In the genomic region with DNA sequence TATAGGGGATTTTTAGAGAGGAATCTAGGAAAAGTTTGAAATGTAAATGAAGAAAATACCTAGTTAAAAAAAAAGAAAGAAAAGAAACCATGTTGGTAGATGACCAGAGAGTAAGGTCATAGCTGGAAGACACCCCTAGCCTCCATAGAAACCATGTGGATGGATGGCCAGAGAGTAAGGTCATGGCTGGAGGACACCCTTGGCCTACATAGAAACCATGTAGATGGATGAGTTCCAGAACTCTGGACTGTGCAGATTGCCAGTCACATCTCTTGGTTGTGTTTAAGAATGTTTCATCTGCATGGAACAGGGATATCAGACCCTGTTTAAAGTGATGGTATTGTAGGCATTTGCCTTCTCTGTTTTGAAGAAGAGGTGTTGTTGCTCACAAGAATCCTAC, we compare ENCODE assay signal across 13 mouse cellular contexts. TPM values are rescaled to one million over a fixed set of nuclear protein-coding genes. Genes with fewer than 3 reads are reported as not detected.
DNase-seq lines count a peak whose midpoint lies in the region.
"Had no signal": no experiment of that assay in that cellular context is flagged by ENCODE, and none has a peak within 500 bp of the region (broad histone marks: within the 10 kb centered on the region; RNA-seq: fewer than 3 reads in every experiment).

No protein-coding gene starts in this region.

- peak; percentile 25 for DNase-seq in adrenal gland, adult 8-10 months
- DNase-seq in adrenal gland, adult 18-20 months (ENCODE audit: low spot score in 2 of 2): no peak
- DNase-seq in heart, adult 11 months: peak; percentile 51
- no peak for DNase-seq in heart, postnatal 10 days
- peak; percentile 12 for DNase-seq in adrenal gland, postnatal 14 days
- DNase-seq in retina, embryonic 14.5 days (ENCODE audit: low spot score): no peak
- DNase-seq: cerebellum, adult 11-12 months; cerebellum, adult 2 months; cerebellum, adult 9-10 months; cerebellum, postnatal 10 days; cerebellum, postnatal 25 days; forebrain, postnatal 0 days had no signal

- intact Hi-C loops in heart, postnatal 10 days (cut with DNase I): no loop called here

RNA-seq across cellular contexts. Expression of a gene that starts 49.6 kb away (rescaled TPM):
- 10 to 100 TPM; 56.0 to 70.2 (median 62.4) TPM for total RNA-seq in adrenal gland, adult 8-10 months (2022)
- 10 to 100 TPM; 44.6 to 57.9 TPM for total RNA-seq in adrenal gland, adult 18-20 months (2021)
- 10 to 100 TPM; 21.5 to 22.7 TPM for total RNA-seq in heart, postnatal 10 days (2021)
- 35.3 and 35.5 TPM in 2 replicates for total RNA-seq in adrenal gland, postnatal 14 days (2021)
- total RNA-seq: MEL had no signal

Comparison
In these comparisons a context has a peak if more than half of its experiments do, and no peak if none do; other contexts are left out.
1. DNase-seq: peak in adrenal gland, adult 8-10 months (single experiment), heart, adult 11 months (single experiment) and adrenal gland, postnatal 14 days (single experiment); none in adrenal gland, adult 18-20 months (0 of 2), heart, postnatal 10 days (0 of 2) and retina, embryonic 14.5 days (single experiment).